Mouse (Mus musculus) testis, adult 10 weeks (tissue): Measurements from ENCODE around the gene Olfr392. TPM values are rescaled to one million over a fixed set of nuclear protein-coding genes. Genes with fewer than 3 reads are reported as not detected.

ENCODE experiments used
- polyA plus RNA-seq: library from polyadenylated mRNA; stranded (reverse); fragments of 350-450 nt; fragmentation: Illumina TruSeq; extraction: RNeasy Lipid Tissue Mini Kit (QIAGEN cat#74804); gene quantifications from one replicate; pipeline ENCODE4 v1.2.3, GENCODE M21; 2014; ENCODE audit warnings: low read depth, low replicate concordance

Olfr392 gene
- not detected for polyA plus RNA-seq

DNA sequence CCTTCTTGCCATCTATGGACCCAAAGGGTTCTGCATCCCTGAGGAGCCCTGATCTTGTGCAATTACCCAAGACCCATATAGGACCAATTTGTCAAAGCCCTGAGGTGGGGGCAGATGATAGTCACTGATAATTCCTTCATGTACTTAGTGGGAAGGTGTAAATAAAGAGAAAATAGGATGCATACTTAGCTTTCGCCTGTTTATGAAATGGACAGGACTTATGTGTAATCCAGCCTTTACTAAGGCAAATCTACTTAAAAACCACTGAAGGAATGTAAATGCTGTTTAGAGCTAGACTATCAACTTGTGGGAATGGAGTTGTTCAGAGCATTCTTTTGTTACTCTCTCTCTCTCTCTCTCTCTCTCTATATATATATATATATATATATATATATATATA is at the start of gene Olfr392:
Gene Olfr392 (minus strand): TSS at position 101 of the 400 bp plus-strand sequence.

DNA sequence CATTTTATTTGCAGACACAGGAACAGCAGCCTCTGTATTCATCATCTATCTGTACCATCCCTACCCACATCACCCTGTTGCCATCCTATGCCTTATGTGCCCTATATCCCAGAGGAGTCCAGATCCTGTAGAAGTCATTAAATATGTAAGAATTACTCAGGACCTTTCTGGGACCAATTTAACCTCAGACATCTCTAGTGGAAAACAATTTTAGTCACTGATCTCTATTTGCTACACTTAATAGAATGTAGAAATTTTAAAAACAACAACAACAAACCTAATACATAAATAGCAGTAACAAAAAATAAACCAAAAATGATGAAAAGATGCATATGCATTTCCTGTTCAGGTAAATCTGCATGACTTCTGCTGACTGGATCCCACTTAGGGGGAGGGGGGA is 34.5 kb upstream of the Olfr392 start, which contains the start of gene Olfr393:
Gene Olfr393 (minus strand): TSS at position 101 of the 400 bp plus-strand sequence.

DNA sequence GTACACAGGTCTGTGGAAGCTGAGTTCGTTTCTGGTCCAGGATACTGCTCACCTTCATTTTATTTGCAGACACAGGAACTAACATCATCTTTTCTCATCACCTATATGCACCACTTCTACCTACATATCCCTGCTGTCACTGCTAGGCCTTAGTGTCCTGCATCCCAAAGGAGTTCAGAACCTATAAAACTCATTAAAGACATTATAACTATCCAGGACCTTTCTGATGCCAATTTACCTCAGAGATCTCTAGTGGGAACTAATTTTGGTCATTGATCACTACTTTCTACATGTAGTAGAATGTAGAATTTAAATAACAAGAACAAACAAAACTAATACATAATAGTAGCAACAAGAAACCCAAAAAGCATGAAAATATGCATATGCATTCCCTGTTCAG is 13.9 kb downstream of the Olfr392 start, which contains the start of gene Olfr391-ps:
Gene Olfr391-ps (minus strand): TSS at position 101 of the 400 bp plus-strand sequence.

DNA sequence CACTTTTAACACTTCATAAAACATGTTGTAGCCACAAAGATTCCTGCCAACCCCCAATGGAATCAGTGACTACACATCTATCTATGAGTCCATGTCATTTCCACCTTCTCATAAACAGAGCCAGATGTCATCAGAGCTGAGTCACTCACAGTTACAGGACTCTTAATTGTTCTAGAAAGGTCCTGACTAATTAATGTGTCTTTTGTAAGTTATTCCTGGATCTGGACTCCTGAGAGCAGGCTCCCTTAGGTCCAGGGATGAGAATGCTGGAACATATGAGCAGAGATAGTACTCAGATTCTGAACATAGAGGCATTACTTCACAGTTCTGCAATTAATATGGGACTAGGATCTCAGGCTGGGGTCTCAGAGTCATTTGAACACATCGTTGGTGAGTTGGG is 34.2 kb downstream of the Olfr392 start, which contains the start of gene Olfr390:
Gene Olfr390 (plus strand): TSS at position 301 of the 400 bp plus-strand sequence.

DNA sequence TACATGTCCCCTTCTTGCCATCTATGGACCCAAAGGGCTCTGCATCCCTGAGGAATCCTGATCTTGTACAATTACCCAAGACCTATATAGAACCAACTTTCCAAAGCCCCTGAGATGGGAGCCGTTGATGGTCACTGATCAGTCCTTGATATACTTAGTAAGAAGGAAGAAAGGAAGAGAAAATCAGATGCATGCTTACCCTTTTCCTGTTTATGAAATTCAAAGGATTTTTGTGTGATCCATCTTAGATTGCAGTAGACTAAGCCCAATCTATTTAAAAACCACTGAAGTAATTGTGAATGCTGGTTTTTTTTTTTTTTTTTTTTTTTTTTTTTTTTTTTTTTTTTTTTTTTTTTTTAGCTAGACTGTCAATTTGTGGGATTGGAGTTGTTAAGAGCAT is 36.2 kb downstream of the Olfr392 start, which contains the start of gene Olfr389:
Gene Olfr389 (minus strand): TSS at position 101 of the 400 bp plus-strand sequence.

Other genes with a start within 250 kb of the Olfr392 start
- not detected for gene Olfr385, start 224.0 kb downstream of the Olfr392 start, polyA plus RNA-seq
- not detected for gene Olfr384, start 218.5 kb downstream of the Olfr392 start, polyA plus RNA-seq
- 20.1 TPM for gene Zfp735, start 128.3 kb downstream of the Olfr392 start, polyA plus RNA-seq
- not detected for gene Olfr389, start 36.3 kb downstream of the Olfr392 start, polyA plus RNA-seq
- 0.18 TPM for gene Olfr390, start 34.1 kb downstream of the Olfr392 start, polyA plus RNA-seq
- not detected for gene Olfr391-ps, start 14.0 kb downstream of the Olfr392 start, polyA plus RNA-seq
- gene Olfr393, start 34.4 kb upstream of the Olfr392 start, polyA plus RNA-seq: not detected
- not detected for gene Olfr394, start 73.7 kb upstream of the Olfr392 start, polyA plus RNA-seq
- gene Olfr395, start 92.2 kb upstream of the Olfr392 start, polyA plus RNA-seq: not detected
- gene Olfr23, start 119.6 kb upstream of the Olfr392 start, polyA plus RNA-seq: 1.6 TPM
- gene Olfr397, start 143.8 kb upstream of the Olfr392 start, polyA plus RNA-seq: not detected
- not detected for gene Olfr398, start 173.4 kb upstream of the Olfr392 start, polyA plus RNA-seq
- not detected for gene Olfr139, start 239.5 kb upstream of the Olfr392 start, polyA plus RNA-seq
- gene Olfr399, start 239.6 kb upstream of the Olfr392 start, polyA plus RNA-seq: not detected